Mouse (Mus musculus): ENCODE measurements around the gene Wdr20.

- TF ChIP-seq CTCF (IDR thresholded peaks at IDR 0.05; ENCODE audit: control insufficient read depth, insufficient read depth, insufficient replicate concordance, low read depth, low read length) (no peak), POLR2A (IDR thresholded peaks at IDR 0.05; ENCODE audit: control insufficient read depth, low read depth, low read length) (peak; percentile 99)
These were observed 41.4 kb upstream of the Wdr20 start for GRCm38 (mm10) chr12:110696173-110696974.

Data from testis, adult 2 months (tissue).